Mouse (Mus musculus): ENCODE data around the gene Pold1.
A peak's percentile ranks its signal among the peaks of the same experiment; 100 is the strongest.

Gene Pold1

DNA sequence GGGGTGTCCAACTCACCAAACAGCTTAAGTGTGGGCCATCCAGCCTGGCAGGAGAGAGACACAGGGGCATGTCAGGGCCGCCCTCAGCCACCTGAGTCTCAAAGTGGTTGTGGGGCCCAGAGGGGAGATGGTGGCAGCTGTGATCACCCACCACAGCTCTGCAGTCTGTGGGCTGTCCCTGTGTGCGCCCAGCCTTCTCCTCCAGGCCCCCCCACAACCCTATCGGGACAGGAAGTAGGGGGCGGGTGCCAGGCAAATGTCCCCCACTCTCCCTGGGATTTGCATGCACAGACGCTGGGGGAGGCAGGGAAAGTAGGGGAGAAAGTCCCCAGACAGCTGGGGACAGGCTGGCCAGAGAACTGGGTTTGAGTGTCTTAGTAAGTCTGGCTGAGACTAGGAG is 17.4 kb downstream of the Pold1 start:
- DNase-seq (ENCODE audit: low read depth, low spot score): peak; percentile 86
- no peaks in the 10 kb centered on the region for H3K27me3 ChIP-seq (ENCODE audit: control insufficient read depth, insufficient read depth, low read length, poor library complexity, severe bottlenecking)

DNA sequence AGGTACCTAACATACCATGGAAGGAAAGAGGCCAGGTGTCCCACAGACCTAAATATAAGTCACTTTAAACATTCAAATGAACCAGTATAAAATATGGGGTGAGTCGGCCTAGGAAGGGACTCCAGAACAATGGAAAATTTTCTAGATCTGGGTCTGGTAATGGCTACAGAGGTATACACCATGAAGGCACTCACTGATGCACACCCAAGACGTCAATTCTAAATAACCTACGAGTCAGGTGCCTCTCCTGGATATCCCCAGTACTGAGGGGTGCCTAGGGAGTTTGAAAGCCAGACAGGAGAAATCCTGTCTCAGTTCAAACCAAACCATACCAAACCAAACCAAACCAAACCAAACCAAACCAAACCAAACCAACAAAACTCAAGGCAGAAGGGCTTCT is 18.1 kb downstream of the Pold1 start:
- Histone ChIP-seq H3K27me3 (ENCODE audit: control insufficient read depth, insufficient read depth, low read length, poor library complexity, severe bottlenecking) (no peaks in the 10 kb centered on the region), H3K36me3 (ENCODE audit: control insufficient read depth, insufficient read depth, low read length, poor library complexity, severe bottlenecking) (peaks cover 25% of the 10 kb centered on the region)
- peak; percentile 58 for DNase-seq (ENCODE audit: low read depth, low spot score)

More for the DNA sequence above, 17.4 kb downstream of the Pold1 start:
- H3K36me3 ChIP-seq (ENCODE audit: control insufficient read depth, insufficient read depth, low read length, poor library complexity, severe bottlenecking): peaks cover 25% of the 10 kb centered on the region

DNA sequence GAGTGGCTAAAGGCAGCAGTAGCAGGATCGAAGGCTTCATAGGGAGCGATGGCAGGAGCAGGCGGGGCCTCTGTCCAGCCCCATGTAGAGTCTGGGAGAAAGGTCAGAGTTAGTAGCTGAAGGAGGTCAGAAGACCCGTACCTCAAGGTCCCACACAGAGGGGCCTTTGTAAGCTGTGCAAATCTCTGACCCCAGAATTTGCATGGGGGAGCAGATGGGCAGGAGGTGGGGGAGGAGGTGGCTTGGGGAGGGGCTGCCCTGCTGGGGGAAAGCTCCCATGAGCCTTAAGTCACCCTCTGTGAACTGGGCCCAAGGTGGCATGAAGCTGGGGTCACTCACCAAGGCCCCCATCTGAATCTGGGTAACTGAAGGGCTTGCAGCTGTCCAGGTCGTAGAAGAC is 19.1 kb downstream of the Pold1 start:
- Histone ChIP-seq H3K36me3 (ENCODE audit: control insufficient read depth, insufficient read depth, low read length, poor library complexity, severe bottlenecking) (peaks cover 21% of the 10 kb centered on the region), H3K27me3 (ENCODE audit: control insufficient read depth, insufficient read depth, low read length, poor library complexity, severe bottlenecking) (no peaks in the 10 kb centered on the region)
- DNase-seq (ENCODE audit: low read depth, low spot score): peak; percentile 56

DNA sequence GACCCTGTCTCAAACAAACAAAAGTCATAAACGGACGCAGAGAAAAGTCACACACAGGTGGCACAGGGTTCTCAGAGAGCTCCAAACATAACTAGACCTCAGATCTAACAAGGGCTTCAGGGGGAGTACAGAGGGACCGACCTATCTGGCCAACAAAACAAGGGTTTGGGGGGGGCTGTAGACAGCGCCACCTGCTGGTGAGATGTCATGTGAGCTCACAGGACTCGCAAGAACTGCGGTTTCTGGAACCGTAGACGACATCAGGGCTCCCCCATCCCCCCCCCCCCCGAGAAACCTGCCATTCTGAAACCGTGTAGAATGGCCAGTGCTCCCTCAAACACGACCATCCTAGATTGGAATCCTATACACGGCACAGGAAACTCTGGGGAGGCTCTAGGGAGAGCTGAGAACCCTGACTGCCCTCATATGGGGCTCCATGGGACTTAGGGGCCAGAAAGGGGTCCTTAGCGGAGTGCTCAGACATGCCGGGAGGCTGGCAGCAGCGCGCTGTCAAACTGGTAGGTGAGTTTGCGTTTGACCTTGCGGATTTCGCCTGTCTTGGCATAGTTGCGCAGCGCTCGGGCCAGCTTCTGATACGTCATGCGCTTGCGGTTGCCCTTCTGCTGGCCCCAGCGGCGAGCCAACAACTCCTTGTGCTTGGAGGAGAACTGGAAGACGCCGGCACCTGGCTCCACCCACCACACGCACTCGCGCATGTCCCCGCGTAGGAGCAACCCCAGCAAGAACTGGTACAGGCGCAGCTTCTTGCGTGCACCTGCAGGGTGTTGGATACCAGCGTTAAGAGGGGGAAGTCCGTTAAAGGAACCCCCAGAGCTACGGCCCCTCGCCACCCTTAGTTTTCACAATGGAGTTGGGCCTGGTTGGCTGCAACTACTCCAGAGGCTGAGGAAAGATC is 20.9 kb downstream of the Pold1 start:
- Histone ChIP-seq H3K27me3 (ENCODE audit: control insufficient read depth, insufficient read depth, low read length, poor library complexity, severe bottlenecking) (no peaks in the 10 kb centered on the region), H3K36me3 (ENCODE audit: control insufficient read depth, insufficient read depth, low read length, poor library complexity, severe bottlenecking) (peaks cover 21% of the 10 kb centered on the region)
- DNase-seq (ENCODE audit: low read depth, low spot score): peak; percentile 93

DNA sequence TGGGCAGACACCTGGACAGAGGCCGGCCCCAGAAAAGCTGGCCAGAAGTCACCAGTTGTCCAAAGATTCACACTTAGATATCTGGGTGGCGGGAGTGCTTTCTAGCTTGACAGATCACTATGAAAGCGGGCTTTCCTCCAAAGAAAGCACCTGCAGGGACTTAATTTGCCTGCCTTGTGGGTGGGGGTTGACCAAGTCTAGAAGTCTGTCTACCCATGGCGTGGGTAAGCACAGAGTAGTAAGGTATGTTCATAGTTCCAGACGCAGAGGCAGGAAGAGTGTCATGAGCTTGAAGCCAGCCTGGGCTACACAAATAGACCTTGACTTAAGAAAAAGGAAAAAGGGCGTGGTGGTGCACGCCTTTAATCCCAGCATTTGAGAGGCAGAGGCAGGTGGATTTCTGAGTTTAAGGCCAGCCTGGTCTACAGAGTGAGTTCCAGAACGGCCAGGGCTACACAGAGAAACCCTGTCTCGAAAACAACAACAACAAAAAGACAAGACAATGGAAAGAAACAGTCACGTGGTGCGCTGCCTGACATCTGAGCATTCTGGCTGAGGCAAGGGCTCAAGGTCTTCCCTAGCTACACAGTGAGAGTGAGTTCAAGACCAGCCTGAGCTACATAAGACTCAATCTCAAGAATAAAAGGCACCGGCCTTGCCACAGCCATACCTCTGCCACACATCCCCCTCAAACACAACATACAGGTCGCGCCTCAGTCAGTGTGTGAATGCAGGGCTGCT is 22.1 kb downstream of the Pold1 start:
- peak; percentile 71 for DNase-seq (ENCODE audit: low read depth, low spot score)
- H3K36me3 ChIP-seq (ENCODE audit: control insufficient read depth, insufficient read depth, low read length, poor library complexity, severe bottlenecking): peaks cover 21% of the 10 kb centered on the region
- no peaks in the 10 kb centered on the region for H3K27me3 ChIP-seq (ENCODE audit: control insufficient read depth, insufficient read depth, low read length, poor library complexity, severe bottlenecking)

DNA sequence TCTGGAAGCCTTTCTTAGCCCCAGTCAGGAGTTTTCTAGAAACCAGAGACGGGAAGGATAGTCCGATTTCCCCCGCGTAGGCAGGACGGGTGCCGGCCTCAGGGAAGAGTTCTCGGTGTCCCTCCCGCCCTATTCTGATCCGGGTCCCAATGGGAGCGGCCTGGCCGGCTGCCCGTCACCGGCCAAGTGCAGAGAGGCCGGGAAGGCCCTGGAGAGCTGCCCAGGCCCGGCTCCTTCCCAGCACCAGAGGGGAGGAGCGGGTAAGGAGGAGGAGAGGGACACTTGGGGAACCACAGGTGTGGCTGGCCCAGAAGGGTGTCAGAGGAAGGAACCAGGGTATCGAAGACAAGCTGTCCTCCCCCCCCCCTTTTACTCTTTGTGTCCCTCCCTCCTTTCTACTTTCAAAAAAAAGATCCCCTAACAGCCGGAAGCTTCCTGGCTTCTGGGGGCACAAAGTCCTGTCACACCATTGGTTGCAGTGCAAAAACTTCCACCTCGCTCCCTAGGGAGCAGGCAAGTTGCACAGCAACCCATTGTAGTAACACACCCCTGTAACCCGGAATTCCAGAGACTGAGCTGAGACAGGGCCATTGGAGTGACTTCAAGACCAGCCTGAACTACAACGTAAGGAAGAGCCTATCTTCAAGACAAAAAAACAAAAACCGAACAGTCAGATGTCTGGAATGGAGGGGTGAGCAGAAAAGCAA is 23.4 kb downstream of the Pold1 start:
- no peaks in the 10 kb centered on the region for H3K27me3 ChIP-seq (ENCODE audit: control insufficient read depth, insufficient read depth, low read length, poor library complexity, severe bottlenecking)
- DNase-seq (ENCODE audit: low read depth, low spot score): peak; percentile 74
- peaks cover 21% of the 10 kb centered on the region for H3K36me3 ChIP-seq (ENCODE audit: control insufficient read depth, insufficient read depth, low read length, poor library complexity, severe bottlenecking)

DNA sequence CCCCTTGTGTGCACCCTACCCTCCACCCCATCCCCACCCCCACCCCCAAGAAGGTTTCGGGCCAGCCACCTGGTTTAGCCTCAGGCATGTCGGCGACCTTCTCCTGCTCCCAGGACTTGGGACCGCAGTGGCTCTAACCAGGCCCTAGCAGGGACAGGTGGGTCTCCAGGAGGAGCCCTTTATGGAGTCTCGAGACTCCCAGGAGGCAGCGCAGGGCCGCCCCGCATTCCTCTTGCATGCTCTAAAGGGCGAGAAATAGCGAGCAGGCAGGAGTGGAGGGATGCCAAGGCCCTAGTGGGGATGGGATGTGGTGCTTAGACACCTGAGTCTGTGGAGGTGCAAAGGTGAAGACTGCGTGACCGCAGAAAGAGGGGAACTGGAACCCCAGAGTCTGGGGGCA is 24.1 kb downstream of the Pold1 start, which contains the start of gene Mybpc2:
Gene Mybpc2, minus strand, starts transcription at position 155 of the 400 bp plus-strand sequence.
- Histone ChIP-seq H3K36me3 (ENCODE audit: control insufficient read depth, insufficient read depth, low read length, poor library complexity, severe bottlenecking) (peaks cover 20% of the 10 kb centered on the region), H3K27me3 (ENCODE audit: control insufficient read depth, insufficient read depth, low read length, poor library complexity, severe bottlenecking) (no peaks in the 10 kb centered on the region)
- DNase-seq (ENCODE audit: low read depth, low spot score): no peak

DNA sequence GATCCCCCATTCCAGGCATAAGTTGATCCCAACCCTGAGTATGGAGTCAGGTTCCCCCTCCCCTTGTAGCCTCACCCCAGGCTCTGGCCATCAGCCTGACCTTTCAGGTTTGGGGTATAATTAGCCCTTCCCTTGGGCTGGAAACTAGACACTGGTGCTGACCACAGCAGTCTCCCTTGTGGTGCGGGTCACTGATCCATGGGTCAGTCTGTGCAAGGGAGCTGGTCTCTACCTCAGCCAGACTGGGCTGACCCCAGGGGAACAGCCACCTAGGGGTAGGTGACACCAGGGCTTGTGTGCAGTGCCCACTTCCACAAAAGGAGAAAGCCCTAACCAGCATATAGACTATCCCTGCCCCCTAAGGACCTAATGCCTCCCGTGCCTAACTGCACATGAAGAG is 25.6 kb downstream of the Pold1 start:
- H3K36me3 ChIP-seq (ENCODE audit: control insufficient read depth, insufficient read depth, low read length, poor library complexity, severe bottlenecking): peaks cover 9% of the 10 kb centered on the region; the same call in 1 of the 2 replicates
- no peak for DNase-seq (ENCODE audit: low read depth, low spot score)
- H3K27me3 ChIP-seq (ENCODE audit: control insufficient read depth, insufficient read depth, low read length, poor library complexity, severe bottlenecking): no peaks in the 10 kb centered on the region

DNA sequence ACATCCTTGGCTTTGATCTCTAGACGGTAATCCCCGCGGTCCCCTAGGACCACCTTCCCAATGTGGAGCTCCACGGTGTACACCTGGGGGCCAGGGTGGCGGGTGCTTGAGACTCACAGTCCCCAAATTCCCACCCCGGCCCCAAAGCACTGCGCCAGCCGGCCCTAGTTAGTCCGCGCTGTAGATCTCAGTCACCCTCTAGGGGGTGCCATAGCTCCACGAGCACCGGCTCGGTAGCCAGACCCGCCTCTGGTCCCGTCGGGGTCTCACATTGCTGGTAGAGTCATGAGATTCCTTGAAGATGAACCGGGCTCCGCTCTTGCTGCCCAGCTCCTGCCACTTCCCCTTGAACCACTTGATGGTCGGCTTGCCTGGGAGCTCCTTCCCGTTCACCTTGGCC is 26.9 kb downstream of the Pold1 start:
- DNase-seq (ENCODE audit: low read depth, low spot score): peak; percentile 86
- Histone ChIP-seq H3K36me3 (ENCODE audit: control insufficient read depth, insufficient read depth, low read length, poor library complexity, severe bottlenecking) (no peaks in the 10 kb centered on the region), H3K27me3 (ENCODE audit: control insufficient read depth, insufficient read depth, low read length, poor library complexity, severe bottlenecking) (no peaks in the 10 kb centered on the region)

DNA sequence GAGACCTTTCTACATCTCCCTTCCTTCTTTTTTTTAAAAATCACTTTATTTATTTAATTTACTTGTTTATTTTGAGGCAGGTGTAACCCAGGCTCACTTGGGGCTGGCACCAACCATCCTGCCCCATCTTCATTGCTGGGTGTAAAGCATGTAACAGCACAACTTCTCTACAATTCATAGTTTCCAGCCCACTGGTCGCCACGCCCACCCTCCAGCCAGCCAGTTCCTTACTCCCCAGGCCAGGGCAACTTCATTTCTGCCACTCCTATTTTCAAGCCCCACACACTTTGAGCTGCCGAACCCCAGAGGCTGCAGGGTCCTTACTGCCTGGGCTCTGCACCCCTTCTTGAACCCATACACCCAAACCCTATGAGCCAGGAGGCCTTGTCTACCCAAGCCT is 27.7 kb downstream of the Pold1 start:
- Histone ChIP-seq H3K36me3 (ENCODE audit: control insufficient read depth, insufficient read depth, low read length, poor library complexity, severe bottlenecking) (no peaks in the 10 kb centered on the region), H3K27me3 (ENCODE audit: control insufficient read depth, insufficient read depth, low read length, poor library complexity, severe bottlenecking) (no peaks in the 10 kb centered on the region)
- DNase-seq (ENCODE audit: low read depth, low spot score): peak; percentile 54

DNA sequence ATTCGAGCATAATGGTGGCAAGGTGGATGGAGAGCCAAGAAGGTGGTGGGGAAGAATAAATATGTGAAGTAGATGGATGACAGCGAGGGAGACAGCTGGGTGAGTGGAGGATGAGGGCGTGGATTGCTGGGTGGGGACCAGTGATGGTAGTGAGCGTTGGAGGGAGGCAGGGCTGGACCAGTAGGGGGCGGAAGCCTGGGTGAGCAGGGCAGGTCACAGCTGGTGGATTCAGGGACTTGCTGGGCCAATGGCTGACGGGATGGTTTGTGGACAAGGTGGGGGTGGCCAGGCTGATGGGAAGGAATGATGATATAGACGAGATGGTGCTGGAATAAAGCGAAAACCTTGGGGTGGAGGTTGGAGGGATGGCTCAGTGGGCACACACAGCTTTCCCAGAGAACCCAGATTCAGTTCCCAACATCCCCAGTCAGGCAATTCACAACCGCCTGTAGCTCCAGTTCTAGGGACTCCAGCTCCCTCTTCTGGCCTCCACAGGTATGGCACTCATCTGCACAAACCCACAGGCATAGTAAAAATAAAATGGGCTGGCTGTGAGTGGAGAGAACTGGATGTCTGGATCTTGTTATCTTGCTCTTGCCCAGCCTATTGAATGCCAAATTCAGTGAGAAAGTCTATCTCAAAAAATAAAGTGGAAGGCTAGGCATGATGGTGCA is 29.3 kb downstream of the Pold1 start:
- Histone ChIP-seq H3K27me3 (ENCODE audit: control insufficient read depth, insufficient read depth, low read length, poor library complexity, severe bottlenecking) (no peaks in the 10 kb centered on the region), H3K36me3 (ENCODE audit: control insufficient read depth, insufficient read depth, low read length, poor library complexity, severe bottlenecking) (no peaks in the 10 kb centered on the region)
- peak; percentile 54 for DNase-seq (ENCODE audit: low read depth, low spot score)

DNA sequence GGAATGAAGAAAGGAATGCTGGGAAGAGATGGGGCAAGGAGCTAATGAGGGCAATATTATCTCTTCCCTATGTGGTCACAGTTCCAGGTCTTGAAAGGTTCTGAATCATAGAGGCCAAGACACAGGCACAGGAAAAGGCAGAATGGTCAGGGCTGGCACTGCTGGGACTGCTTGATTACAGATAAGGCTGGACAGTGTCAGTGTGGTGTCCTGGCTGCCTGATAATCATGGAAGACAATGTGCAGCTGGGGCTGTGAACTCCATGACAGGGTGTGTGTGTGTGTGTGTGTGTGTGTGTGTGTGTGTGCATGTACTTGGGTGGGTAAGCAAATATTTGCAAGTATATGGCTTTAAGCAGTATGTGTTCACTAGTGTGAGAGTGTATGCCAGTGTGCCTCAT is 41.2 kb downstream of the Pold1 start:
- H3K27me3 ChIP-seq (ENCODE audit: control insufficient read depth, insufficient read depth, low read length, poor library complexity, severe bottlenecking): no peaks in the 10 kb centered on the region
- H3K36me3 ChIP-seq (ENCODE audit: control insufficient read depth, insufficient read depth, low read length, poor library complexity, severe bottlenecking): no peaks in the 10 kb centered on the region
- no peak for DNase-seq (ENCODE audit: low read depth, low spot score)

DNA sequence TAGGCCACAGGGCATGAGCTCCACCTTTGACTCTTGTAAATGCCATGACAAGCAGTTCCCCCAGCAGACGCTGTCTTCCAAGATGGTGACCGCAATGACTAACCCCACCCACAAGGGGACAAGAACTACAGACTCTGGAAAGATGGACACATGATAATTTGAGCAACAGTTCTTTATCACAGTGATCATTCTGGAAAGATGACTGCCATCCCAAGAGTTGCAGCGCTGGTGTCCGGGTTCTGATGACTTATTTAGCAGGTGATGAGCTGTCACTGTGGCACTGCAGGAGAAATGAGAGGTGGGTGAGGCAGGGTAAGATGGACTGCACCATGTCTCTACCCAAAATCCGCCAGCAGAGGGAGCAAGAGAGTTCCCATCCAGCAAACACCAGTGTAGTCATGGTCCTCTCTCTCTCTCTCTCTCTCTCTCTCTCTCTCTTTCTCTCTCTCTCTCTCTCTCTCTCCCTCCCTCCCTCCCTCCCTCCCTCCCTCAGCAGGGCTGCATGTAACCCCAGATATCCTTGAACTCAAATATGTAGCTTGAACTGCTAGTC is 47.0 kb downstream of the Pold1 start:
- peak; percentile 91 for DNase-seq (ENCODE audit: low read depth, low spot score)
- Histone ChIP-seq H3K36me3 (ENCODE audit: control insufficient read depth, insufficient read depth, low read length, poor library complexity, severe bottlenecking) (no peaks in the 10 kb centered on the region), H3K27me3 (ENCODE audit: control insufficient read depth, insufficient read depth, low read length, poor library complexity, severe bottlenecking) (no peaks in the 10 kb centered on the region)

DNA sequence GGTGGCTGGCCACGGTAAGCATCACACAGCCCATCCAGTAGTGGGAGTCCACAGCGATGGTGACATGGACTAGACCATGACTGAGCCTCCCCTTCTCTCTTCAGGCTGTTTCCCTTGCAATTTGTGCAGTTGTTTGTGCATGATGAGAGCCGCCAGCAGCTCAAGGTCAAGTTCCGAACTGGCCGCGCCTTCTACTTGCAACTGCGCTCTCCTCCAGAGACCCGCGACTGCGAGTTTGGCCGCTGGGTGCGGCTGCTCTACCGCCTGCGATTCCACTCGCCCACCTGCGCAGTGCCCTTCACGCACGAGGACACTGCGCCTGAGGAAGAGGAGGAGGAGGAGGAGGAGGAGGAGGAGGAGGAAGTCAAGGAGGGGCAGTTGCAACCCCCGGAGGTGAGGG is 48.6 kb downstream of the Pold1 start:
- Histone ChIP-seq H3K36me3 (ENCODE audit: control insufficient read depth, insufficient read depth, low read length, poor library complexity, severe bottlenecking) (no peaks in the 10 kb centered on the region), H3K27me3 (ENCODE audit: control insufficient read depth, insufficient read depth, low read length, poor library complexity, severe bottlenecking) (no peaks in the 10 kb centered on the region)
- DNase-seq (ENCODE audit: low read depth, low spot score): no peak

Data from splenic B cell, adult 2 months (primary cell).